In the genomic region with DNA sequence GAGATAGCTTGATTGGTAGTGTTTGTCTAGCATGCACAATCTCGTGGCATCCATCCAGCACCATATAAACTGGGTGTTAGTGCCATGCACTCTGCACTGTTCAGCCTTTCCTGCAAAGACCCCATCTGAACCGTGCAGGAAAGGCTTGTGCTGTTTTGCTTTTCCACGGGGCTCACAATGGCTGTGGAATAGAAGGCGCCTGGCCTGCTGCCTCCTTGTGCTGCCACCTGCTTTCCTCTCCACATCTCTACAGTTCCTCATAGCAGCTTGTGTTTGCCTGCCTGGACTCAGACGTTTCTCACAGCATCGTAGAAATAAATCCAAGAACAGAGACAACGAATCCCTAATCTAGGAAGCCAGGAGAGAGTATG, we compare ENCODE assay signal across 11 mouse cellular contexts. TPM values are rescaled to one million over a fixed set of nuclear protein-coding genes. Genes with fewer than 3 reads are reported as not detected.
DNase-seq lines count a peak whose midpoint lies in the region; ATAC-seq and TF ChIP-seq lines count a peak whose summit lies in the region.
"Had no signal": no experiment of that assay in that cellular context is flagged by ENCODE, and none has a peak within 500 bp of the region (broad histone marks: within the 10 kb centered on the region; RNA-seq: fewer than 3 reads in every experiment).

No protein-coding gene starts in this region.

- no peak overlapping the region for H3K9ac ChIP-seq in heart, embryonic 11.5 days (ENCODE audit: low read depth, low read length)

- TF ChIP-seq CTCF in brain, embryonic 14.5 days (IDR thresholded peaks at IDR 0.05; ENCODE audit: borderline replicate concordance, extremely low read depth, insufficient read depth, insufficient read length): no peak

- TF ChIP-seq POLR2A in brain, embryonic 14.5 days (IDR thresholded peaks at IDR 0.05; ENCODE audit: borderline replicate concordance, extremely low read depth, insufficient read depth, insufficient read length, poor library complexity, severe bottlenecking): no peak

- DNase-seq in cerebellum, adult 9-11 months: no peak
- peak; percentile 24 to 32 for DNase-seq in left cerebral cortex, postnatal 10 days (ENCODE audit: extremely low spot score in 1 of 2, low spot score in 2 of 2)
- no peak for DNase-seq in left cerebral cortex, adult 8-10 months (ENCODE audit: low spot score in 2 of 2)
- peak; percentile 54 for DNase-seq in brain, embryonic 14.5 days (ENCODE audit: low read depth)
- peak; percentile 32 to 38 for DNase-seq in layer of hippocampus, postnatal 10 days (ENCODE audit: low spot score in 2 of 2)
- DNase-seq in heart, postnatal 25 days (ENCODE audit: low spot score): no peak
- DNase-seq: adrenal gland, postnatal 25 days; heart, postnatal 4 days; liver had no signal

- no peaks in the 10 kb centered on the region for H3K27me3 ChIP-seq in heart, embryonic 11.5 days (ENCODE audit: control insufficient read depth, insufficient read depth, low read length)

- H3K27ac ChIP-seq in heart, embryonic 11.5 days (ENCODE audit: low read depth, low read length): no peak overlapping the region

- intact Hi-C loops in left cerebral cortex, postnatal 10 days (cut with DNase I): loop anchor here (5.0 to 10.0 kb wide), 3 partner anchors 115 to 423 kb away; partner anchors contain the start of gene Gopc
- intact Hi-C loops in heart, postnatal 25 days (cut with DNase I): loop anchor here (5.0 kb wide), 1 partner anchor 115 kb away; no protein-coding TSS in a partner anchor

- no peak overlapping the region for H3K4me2 ChIP-seq in heart, embryonic 11.5 days

- no peaks in the 10 kb centered on the region for H3K4me1 ChIP-seq in heart, embryonic 11.5 days (ENCODE audit: control insufficient read depth, insufficient read depth, low read length)

- H3K36me3 ChIP-seq in heart, embryonic 11.5 days (ENCODE audit: control insufficient read depth, insufficient read depth, low read length): no peaks in the 10 kb centered on the region

- 50% methylated on average over 7 of the region's 7 CpGs for WGBS in heart, embryonic 11.5 days (ENCODE audit: insufficient replicate concordance)

- no peak overlapping the region for H3K4me3 ChIP-seq in heart, embryonic 11.5 days (ENCODE audit: low read depth, low read length)

- ATAC-seq in cerebellum, adult (ENCODE audit: insufficient number of reproducible peaks, low FRiP score, low TSS enrichment): 0 out of 2 replicates have a peak, but pooled peaks have one; percentile 49
- ATAC-seq in heart, embryonic 11.5 days (replicated peaks; ENCODE audit: insufficient number of reproducible peaks, low FRiP score, low TSS enrichment): no peak

- H3K9me3 ChIP-seq in heart, embryonic 11.5 days (replicated peaks; ENCODE audit: control insufficient read depth, low read length): no peaks in the 10 kb centered on the region

RNA-seq across cellular contexts. Expression of gene Dcbld1, which starts 15.9 kb away (rescaled TPM):
- total RNA-seq in left cerebral cortex, postnatal 10 days (2021): 1 to 10 TPM; 8.4 to 9.5 TPM
- 1 to 10 TPM; 6.4 to 8.4 (median 7.3) TPM for total RNA-seq in left cerebral cortex, adult 8-10 months (2022)
- polyA plus RNA-seq in brain, embryonic 14.5 days (2012; rRNA removed): 10.3 and 13.3 TPM in 2 replicates
- total RNA-seq in layer of hippocampus, postnatal 10 days (2021): 10 to 100 TPM; 12.1 to 12.5 TPM
- 1 to 10 TPM; 3.8 to 4.7 TPM for total RNA-seq in heart, postnatal 25 days (2021)
- 6.8 and 9.5 TPM in 2 replicates for polyA plus RNA-seq in heart, embryonic 11.5 days (2014; fragmentation: Nextera tagmentation; extraction: Ambion mirVana)

RNA-seq across cellular contexts. Expression of gene Ros1, which starts 22.5 kb away (rescaled TPM):
- total RNA-seq in left cerebral cortex, postnatal 10 days (2021): not detected
- total RNA-seq in left cerebral cortex, adult 8-10 months (2022): not detected
- polyA plus RNA-seq in brain, embryonic 14.5 days (2012; rRNA removed): not detected in 2 replicates
- not detected for total RNA-seq in layer of hippocampus, postnatal 10 days (2021)
- not detected for total RNA-seq in heart, postnatal 25 days (2021)
- polyA plus RNA-seq in heart, embryonic 11.5 days (2014; fragmentation: Nextera tagmentation; extraction: Ambion mirVana): not detected in 2 replicates
- total RNA-seq: adrenal gland, postnatal 25 days; heart, postnatal 4 days had no signal

Comparison
In these comparisons a context has a peak if more than half of its experiments do, and no peak if none do; other contexts are left out.
1. DNase-seq: peak in left cerebral cortex, postnatal 10 days (2 of 2), brain, embryonic 14.5 days (single experiment) and layer of hippocampus, postnatal 10 days (2 of 2); none in cerebellum, adult 9-11 months (single experiment), left cerebral cortex, adult 8-10 months (0 of 2) and heart, postnatal 25 days (single experiment).